Mouse (Mus musculus): Measurements from ENCODE around the gene Adrm1. TPM values are rescaled to one million over a fixed set of nuclear protein-coding genes. Genes with fewer than 3 reads are reported as not detected.
A peak's percentile ranks its signal among the peaks of the same experiment; 100 is the strongest.

Adrm1 gene
- polyA plus RNA-seq, 1 experiment from 2014 or later, result 271 TPM

- no peak for DNase-seq (ENCODE audit: extremely low spot score, low spot score)
- H3K36me3 ChIP-seq (replicated peaks), result peaks cover 4% of the 10 kb centered on the region; the same call in 1 of the 2 replicates
- peak overlapping the region; percentile 83 for H3K4me3 ChIP-seq
- whole genome bisulfite sequencing, result under 1% methylated on average over 13 of the region's 13 CpGs
- H3K9me3 ChIP-seq, result no peaks in the 10 kb centered on the region
- peaks cover 75% of the 10 kb centered on the region for H3K4me1 ChIP-seq
- H3K27me3 ChIP-seq (ENCODE audit: poor library complexity, severe bottlenecking), result peaks cover 58% of the 10 kb centered on the region
- H3K27ac ChIP-seq, result peak overlapping the region; percentile 84
Measured at GRCm38 (mm10) chr2:180224647-180225043, 53.4 kb downstream of the Adrm1 start.

DNA sequence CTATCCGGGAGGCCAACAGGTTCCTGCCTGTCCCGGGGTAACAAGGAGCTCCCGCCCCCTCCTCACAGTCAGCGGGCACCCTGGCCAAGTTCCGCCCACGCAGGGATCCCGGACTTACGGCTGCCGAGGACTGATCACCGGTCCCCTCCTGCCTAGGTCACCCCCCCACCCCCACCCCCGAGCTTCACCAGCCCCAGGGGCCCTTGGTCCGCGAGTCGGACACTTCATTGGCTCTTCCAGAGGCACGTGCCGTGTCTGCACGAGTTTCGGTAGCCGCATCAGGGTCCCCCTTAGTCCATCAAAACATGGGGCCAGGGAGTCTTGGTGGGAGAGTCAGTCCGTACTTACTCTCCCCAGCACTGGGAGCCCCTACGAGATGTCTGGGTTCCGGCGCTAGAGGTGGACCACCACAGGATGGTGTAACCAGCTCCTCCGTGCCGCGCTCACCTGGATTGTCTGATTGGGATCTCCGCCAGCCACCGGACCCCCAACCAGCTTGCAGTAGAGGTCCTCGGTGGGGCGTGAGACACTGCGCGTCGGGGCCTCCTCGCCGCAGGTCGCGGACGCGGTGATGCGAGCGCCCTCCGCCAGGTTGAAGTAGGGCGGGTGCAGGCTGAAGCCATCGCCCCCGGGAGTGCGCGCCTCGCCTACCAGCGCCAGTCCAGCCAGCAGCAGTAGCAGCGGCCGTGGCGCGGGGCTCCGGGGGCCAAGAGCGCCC, 53.9 kb downstream of the Adrm1 start:
- H3K36me3 ChIP-seq (replicated peaks), result 0 out of 2 replicates have a peak, but pooled peaks cover 3% of the 10 kb centered on the region
- no peaks in the 10 kb centered on the region for H3K9me3 ChIP-seq
- DNase-seq (ENCODE audit: extremely low spot score, low spot score), result peak; percentile 57
- H3K4me3 ChIP-seq, result peak overlapping the region; percentile 83
- peaks cover 70% of the 10 kb centered on the region for H3K4me1 ChIP-seq
- peaks cover 58% of the 10 kb centered on the region for H3K27me3 ChIP-seq (ENCODE audit: poor library complexity, severe bottlenecking)
- peak overlapping the region; percentile 84 for H3K27ac ChIP-seq
- under 1% methylated on average over 55 of the region's 55 CpGs for WGBS

Small RNA genes lying within 50 kb of the gene (microRNA-seq; reads per million reads assigned to microRNA genes)
- gene Mir7005, result not detected

Other genes starting within 250 kb of the Adrm1 start
- gene Taf4, start 194.8 kb upstream of the Adrm1 start, polyA plus RNA-seq (2016; fragmentation: Nextera tagmentation; extraction: Ambion mirVana), result 3.6 and 4.2 TPM in 2 replicates
- 8.5 and 8.9 TPM in 2 replicates for gene Lsm14b, start 146.5 kb upstream of the Adrm1 start, polyA plus RNA-seq (2016; fragmentation: Nextera tagmentation; extraction: Ambion mirVana)
- 856 and 905 TPM in 2 replicates for gene Psma7, start 129.1 kb upstream of the Adrm1 start, polyA plus RNA-seq (2016; fragmentation: Nextera tagmentation; extraction: Ambion mirVana)
- gene Ss18l1, start 129.0 kb upstream of the Adrm1 start, polyA plus RNA-seq (2016; fragmentation: Nextera tagmentation; extraction: Ambion mirVana), result 7.0 TPM in 2 replicates
- gene Mtg2, start 100.9 kb upstream of the Adrm1 start, polyA plus RNA-seq (2016; fragmentation: Nextera tagmentation; extraction: Ambion mirVana), result 34.0 and 35.2 TPM in 2 replicates
- gene Hrh3, start 67.0 kb upstream of the Adrm1 start, polyA plus RNA-seq (2016; fragmentation: Nextera tagmentation; extraction: Ambion mirVana), result 1.1 and 1.3 TPM in 2 replicates
- gene Osbpl2, start 52.2 kb upstream of the Adrm1 start, polyA plus RNA-seq (2016; fragmentation: Nextera tagmentation; extraction: Ambion mirVana), result 23.9 and 26.2 TPM in 2 replicates
- 10.7 and 11.2 TPM in 2 replicates for gene Lama5, start 54.4 kb downstream of the Adrm1 start, polyA plus RNA-seq (2016; fragmentation: Nextera tagmentation; extraction: Ambion mirVana)
- gene Rps21, start 85.9 kb downstream of the Adrm1 start, polyA plus RNA-seq (2016; fragmentation: Nextera tagmentation; extraction: Ambion mirVana), result 560 and 577 TPM in 2 replicates
- 9.2 and 12.0 TPM in 2 replicates for gene Cables2, start 102.0 kb downstream of the Adrm1 start, polyA plus RNA-seq (2016; fragmentation: Nextera tagmentation; extraction: Ambion mirVana)
- 0.32 and 0.35 TPM in 2 replicates for gene Rbbp8nl, start 118.4 kb downstream of the Adrm1 start, polyA plus RNA-seq (2016; fragmentation: Nextera tagmentation; extraction: Ambion mirVana)
- 0.15 TPM in 1 of 2 replicates, not detected in the other for gene Gata5, start 163.2 kb downstream of the Adrm1 start, polyA plus RNA-seq (2016; fragmentation: Nextera tagmentation; extraction: Ambion mirVana)

Data from forebrain, embryonic 10.5 days (tissue).